Mouse (Mus musculus) testis, adult 2 months (tissue): Measurements from ENCODE around the gene Gdf10.

Source experiments
- CTCF ChIP-seq: fragments of 200-500 bp; IDR thresholded peaks from 2 replicates; pipeline ENCODE4 v1.5.1; 2012; ENCODE audit warnings: low read depth, mild to moderate bottlenecking, inconsistent platforms, low read length, moderate library complexity; ENCODE audit not compliant: control insufficient read depth, insufficient read depth, insufficient replicate concordance
- POLR2A ChIP-seq: fragments of 200-500 bp; IDR thresholded peaks from 2 replicates; pipeline ENCODE4 v1.6.1; 2012; ENCODE audit warnings: low read depth, mild to moderate bottlenecking, inconsistent platforms, low read length, moderate library complexity; ENCODE audit not compliant: control insufficient read depth

- TF ChIP-seq CTCF (no peak), POLR2A (no peak)
Observed at GRCm38 (mm10) chr14:33974752-33975151, 51.4 kb downstream of the Gdf10 start.
